Mouse (Mus musculus) kidney, postnatal 25 days (tissue): ENCODE measurements at regions not wholly inside any gene's neighbourhood (a gene's known extent, or its start where the extent isn't known, plus 50 kb on each side); places are given as distances from the start of the nearest gene placed in this dataset.

Source experiments
- DNase-seq, 2 experiments: peaks; one replicate each; pipeline ENCODE4 v3.0.0; 2021; ENCODE audit warnings: mixed read lengths in 2 of 2

- no peak for DNase-seq
These were observed 413.9 kb upstream of the Large1 start for GRCm38 (mm10) chr8:73767233-73767632.

GRCm38 (mm10) chr8:73758771-73759170, 405.4 kb upstream of the Large1 start:
- no peak for DNase-seq

- DNase-seq, result peak; percentile 2 to 30
These were observed 397.2 kb upstream of the Large1 start for GRCm38 (mm10) chr8:73750571-73750970.

GRCm38 (mm10) chr8:73706857-73707256, 353.5 kb upstream of the Large1 start:
- DNase-seq, result no peak
